Mouse (Mus musculus): ENCODE results near the gene Ncstn.

The Ncstn gene

GRCm38 (mm10) chr1:172072604-172073003, 10.0 kb downstream of the Ncstn start:
- DNase-seq (ENCODE audit: low read depth): no peak

DNA sequence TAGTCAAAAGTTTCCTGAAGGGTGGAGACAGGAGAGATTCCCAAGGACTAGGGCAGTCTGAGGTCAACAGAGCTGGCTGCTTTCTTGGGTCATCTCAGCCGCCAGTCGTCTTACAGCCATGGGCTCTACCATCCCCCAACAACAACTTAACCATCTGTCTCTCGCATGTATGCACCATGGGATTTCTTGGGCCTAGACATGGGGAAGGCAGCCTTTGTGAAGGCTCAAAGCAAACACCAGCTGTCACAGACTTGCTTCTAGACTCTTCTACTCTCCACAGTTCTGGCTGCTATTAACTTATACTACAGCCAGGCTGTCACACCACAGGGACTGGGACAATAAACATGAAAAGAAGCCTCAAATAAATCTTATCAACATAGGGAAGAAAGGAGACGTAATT, 11.0 kb downstream of the Ncstn start:
- DNase-seq (ENCODE audit: low read depth): no peak

- DNase-seq (ENCODE audit: low read depth): no peak
Measured at GRCm38 (mm10) chr1:172070227-172070626, 12.4 kb downstream of the Ncstn start.

DNA sequence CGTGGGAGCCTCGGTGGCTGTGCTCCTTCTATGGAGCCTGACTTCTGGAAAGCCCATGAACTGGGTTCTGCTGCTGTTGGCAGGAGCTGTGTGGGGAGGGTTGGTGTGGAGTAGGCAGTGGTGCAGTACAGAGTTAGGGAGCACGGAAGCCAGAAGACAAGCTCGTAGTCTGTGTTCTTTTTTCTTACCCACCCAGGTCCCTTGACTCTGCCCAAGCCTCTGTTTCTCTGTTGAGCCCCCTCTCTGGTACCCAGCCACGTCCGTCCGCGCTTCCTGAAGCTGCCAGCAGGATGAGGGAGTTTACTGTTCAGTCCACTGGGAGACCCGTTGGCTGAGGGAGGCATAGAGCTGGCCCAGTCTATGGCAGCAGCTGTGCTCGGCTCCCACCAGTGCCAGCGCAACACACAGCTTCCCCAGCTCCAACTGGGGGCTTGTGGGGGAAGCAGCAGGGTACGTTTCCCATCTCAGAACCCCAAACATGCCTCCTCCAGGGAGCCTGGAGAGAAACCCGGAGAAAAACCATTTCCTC, 17.9 kb downstream of the Ncstn start:
- no peak for DNase-seq (ENCODE audit: low read depth)

DNA sequence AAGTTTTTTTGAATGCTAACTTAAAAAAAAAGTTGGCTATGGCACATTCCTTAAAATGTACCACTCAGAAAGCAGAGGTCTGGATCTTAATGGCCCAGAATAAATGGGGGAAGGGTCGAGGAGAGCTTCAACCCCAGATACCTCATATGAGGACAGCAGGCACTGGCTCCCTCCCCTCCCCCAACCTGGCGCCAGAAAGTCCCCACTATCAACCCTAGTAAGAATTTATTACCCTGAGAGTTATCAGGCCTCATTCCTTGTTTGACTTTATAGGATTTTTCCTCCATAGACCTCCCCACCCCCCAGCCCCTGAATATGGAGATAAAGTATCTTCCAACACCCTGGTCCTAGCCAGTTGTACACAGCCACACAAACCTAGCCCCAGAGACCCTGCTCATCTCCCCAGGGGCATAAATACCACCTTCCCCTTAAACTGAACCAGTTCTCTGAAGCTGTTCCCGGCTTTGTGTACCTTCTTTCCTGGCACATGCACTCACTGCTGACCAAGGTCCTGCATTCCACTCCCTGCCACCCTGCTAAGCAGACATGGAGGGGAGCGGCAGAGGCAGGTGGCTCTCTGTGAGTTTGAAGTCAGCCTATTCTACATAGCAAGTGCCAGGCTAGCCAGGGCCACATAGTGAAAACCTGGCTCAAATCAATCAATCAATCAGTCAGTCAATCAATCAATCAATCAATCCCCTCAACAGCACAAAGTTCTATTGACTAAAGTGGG, 19.1 kb downstream of the Ncstn start:
- no peak for DNase-seq (ENCODE audit: low read depth)

- no peak for DNase-seq (ENCODE audit: low read depth)
Measured at GRCm38 (mm10) chr1:172062101-172062500, 20.5 kb downstream of the Ncstn start.

DNA sequence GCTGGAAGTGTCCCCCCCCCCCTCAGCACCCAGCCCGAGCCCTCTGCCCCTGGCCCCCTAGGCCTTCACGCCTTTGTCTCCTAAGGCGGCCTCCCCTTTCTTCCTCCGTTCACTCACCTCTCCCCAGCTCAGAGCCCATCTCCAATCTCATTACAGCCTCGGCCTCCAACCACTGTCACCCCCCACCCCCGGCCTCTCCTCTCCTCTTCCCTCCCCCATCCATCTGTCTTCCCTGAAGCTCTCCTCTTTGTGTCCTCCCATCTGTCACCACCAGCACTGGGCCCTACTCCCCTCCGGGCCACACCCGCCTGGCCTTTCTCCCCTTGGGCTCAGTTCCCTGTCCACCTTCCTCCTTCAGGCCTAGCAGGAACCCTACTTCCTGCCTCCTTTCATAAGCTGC, 21.4 kb downstream of the Ncstn start:
- no peak for DNase-seq (ENCODE audit: low read depth)

GRCm38 (mm10) chr1:172060659-172061058, 21.9 kb downstream of the Ncstn start:
- no peak for DNase-seq (ENCODE audit: low read depth)

DNA sequence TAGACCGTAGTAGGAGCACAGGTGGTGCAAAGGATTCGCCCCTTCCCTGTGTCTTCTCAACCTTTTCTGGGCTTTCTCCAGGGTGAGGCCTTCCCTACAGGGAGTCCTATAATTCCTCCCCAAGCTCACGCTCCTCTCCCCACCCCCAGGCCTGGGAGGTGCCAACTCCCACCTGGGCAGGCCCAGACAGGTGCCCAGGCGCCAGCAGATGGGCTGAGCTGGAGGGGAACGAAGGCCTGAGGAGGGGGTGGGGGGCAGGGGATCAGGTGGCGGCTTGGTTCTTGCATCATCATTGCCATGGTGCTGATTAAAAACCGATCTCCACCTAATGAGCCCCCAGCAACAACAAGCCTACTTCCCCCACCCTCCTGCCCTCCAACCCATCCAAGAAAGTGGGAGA, 23.7 kb downstream of the Ncstn start:
- no peak for DNase-seq (ENCODE audit: low read depth)

GRCm38 (mm10) chr1:172058321-172058720, 24.3 kb downstream of the Ncstn start:
- no peak for DNase-seq (ENCODE audit: low read depth)

DNA sequence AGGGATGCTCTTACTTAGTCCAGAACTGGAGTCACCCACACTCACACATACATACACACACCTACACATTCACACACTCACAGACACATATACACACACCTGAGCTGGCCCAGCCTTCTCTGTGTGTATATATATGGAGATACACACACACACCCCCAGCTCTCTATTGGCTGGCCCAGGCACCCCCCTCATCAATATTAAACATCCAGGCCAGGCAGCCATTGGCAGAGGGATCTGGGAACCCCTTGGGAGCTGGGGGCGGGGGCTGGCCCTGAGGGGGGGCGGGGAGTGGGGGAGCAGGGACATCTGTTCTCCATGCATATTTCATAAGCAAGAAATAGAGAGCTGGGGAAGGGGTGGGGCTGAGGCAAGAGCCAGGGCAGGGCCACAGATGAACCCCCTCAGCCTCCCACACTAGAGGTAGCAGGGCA, 25.1 kb downstream of the Ncstn start, which contains the start of gene Nhlh1:
Gene Nhlh1, minus strand, starts transcription at position 83 of the 431 bp plus-strand sequence.
- DNase-seq (ENCODE audit: low read depth): no peak

DNA sequence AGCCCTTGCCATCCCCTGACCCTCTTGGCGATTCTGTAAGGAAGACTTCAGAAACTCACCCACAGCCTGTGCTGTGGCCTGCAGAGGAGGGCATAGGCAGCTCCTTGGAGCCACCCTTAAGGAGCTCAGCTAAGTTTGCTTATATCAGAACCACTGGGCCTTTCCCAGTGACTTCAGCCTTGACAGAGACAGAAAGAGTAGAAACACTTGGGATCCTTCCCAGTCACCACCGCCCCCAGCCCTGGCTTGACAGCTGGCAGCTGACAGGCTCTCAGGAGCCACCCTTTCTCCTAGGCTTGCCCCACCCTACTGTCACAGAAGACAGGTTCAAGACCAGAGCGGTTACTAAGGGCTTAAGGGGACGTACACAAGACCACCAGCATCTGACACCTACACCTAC, 26.3 kb downstream of the Ncstn start:
- DNase-seq (ENCODE audit: low read depth): no peak

DNA sequence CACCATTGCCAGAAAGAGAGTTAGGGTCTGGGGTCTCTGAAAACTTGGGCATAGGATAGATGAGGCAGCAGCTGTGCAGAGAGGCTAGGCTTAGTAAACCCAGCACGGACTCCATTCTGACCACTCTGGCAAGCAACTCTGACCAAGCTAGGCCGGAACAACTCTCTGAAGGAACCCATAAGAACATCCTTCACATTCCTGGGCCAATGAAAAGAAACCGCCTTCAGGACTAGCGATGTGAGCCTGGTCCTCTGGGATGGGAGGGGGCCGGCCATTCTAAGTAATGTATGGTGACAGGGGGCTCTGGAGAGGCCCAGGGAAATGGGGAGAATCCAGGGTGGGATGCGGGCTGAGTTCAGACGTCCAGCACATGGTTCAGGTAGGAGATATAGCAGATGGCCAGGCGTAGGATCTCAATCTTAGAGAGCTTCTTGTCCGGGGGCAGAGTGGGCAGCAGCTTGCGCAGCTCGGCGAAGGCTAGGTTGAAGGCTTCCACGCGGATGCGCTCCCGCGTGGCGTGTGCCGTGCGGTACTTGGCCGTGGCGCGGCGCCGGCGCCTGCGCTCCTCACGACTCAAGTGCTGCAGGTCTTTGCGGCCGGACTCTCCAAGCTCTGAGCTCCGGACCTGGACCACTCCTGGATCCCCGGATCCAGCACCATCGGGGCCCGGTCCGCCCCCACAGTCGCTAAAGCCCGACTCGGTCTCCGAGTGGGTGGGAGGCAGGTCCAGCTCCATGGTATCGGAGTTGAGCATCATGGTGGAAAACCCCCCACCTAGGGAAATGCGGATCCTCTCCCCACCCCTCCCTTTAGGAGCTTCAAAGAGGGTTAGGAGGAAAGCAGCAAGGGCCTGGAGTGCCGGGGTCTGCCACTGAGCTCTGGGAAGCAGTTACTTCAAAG, 28.8 kb downstream of the Ncstn start:
- DNase-seq (ENCODE audit: low read depth): no peak

GRCm38 (mm10) chr1:172052766-172053279, 29.8 kb downstream of the Ncstn start:
- no peak for DNase-seq (ENCODE audit: low read depth)

DNA sequence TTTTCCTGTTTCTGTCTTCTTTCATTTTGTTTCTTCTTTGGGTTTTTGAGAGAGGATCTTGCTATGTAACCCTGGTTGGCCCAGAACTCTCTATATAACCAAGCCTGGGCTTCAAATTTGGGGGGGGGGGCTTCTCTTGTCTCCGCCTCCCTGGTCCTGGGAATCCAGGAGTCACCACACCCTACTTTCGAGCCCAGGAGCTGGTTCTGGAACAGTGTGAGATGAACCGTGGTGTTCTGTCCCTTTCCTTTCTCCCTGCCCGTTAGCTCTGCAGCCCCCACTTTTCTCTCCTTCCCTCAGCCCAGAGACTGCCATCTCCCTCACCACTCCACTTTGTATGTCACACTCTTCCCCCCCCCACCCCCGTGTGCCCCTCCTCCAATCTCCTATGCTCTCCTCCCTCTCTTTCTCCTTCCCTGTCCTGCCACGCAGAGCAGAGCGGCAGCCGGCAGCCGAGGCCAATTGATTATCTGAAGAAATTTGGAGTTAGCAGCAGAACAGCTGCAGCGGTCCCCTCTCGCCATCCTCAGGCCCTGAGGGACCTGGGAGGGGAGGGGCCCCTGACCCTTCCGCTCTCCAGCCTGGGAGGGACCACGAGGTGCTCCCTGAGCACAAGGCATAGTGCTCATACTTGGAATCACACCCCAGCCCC, 33.3 kb downstream of the Ncstn start:
- no peak for DNase-seq (ENCODE audit: low read depth)

DNA sequence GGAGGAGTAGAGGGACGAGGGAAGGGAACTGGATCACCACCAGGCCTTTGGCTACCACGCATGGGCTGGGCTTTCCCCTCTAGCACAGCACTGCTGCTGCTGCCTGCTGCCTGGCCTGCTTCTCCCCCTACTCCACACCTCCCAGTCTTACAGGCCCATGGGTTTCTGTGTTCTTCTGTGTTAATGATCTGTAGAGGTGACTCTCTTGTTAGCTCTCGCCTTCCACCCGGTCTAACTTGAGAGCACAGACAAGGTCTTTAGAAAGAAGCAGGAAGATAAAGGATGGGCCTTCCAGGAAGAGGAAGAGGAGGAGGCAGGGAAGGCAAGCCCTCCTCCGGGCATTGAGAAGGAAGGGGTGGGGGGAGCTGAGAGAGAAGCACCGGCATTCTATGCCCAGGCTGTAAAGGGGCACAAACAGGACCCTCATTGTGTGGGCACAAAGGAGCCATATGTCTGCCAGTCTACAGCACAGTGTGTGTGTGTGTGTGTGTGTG, 34.3 kb downstream of the Ncstn start:
- DNase-seq (ENCODE audit: low read depth): no peak

- DNase-seq (ENCODE audit: low read depth): peak; percentile 36
Measured at GRCm38 (mm10) chr1:172046938-172047337, 35.7 kb downstream of the Ncstn start.

DNA sequence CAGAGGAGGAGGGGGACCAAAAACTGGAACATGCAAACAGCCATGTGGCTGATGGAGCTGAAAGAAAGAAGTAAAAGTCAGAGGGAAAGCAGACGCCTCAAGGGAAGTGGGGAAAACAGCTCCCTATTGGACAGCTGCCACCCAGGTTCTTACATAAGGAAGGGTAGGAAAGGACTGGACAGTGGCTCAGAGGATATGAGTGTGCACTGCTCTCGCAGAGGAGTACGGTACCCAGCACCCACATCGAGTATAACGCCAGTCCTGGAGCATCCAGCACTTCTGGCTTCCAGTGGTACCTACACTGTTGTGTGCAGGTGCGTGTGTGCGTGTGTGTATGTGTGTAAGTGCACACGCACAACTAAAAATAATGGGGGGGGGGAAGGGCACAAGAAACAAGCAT, 36.2 kb downstream of the Ncstn start:
- no peak for DNase-seq (ENCODE audit: low read depth)

DNA sequence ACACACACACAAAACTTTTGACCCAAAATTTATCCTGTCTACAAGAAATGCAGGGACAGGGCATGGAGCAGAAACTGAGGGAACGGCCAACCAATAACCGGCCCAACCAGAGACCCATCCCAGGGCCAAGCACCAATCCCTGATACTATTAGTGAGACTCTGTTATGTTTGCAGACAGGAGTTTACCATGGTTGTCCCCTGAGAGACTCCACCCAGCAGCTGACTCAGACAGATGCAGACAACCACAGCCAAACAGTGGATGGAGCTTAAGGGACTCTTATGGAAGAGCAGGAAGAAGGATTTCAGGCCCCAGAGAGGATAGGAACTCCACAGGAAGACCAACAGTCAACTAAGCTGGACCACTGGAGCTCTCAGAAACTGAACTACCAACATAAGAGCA, 52.7 kb downstream of the Ncstn start:
- no peak for DNase-seq (ENCODE audit: low read depth)

DNA sequence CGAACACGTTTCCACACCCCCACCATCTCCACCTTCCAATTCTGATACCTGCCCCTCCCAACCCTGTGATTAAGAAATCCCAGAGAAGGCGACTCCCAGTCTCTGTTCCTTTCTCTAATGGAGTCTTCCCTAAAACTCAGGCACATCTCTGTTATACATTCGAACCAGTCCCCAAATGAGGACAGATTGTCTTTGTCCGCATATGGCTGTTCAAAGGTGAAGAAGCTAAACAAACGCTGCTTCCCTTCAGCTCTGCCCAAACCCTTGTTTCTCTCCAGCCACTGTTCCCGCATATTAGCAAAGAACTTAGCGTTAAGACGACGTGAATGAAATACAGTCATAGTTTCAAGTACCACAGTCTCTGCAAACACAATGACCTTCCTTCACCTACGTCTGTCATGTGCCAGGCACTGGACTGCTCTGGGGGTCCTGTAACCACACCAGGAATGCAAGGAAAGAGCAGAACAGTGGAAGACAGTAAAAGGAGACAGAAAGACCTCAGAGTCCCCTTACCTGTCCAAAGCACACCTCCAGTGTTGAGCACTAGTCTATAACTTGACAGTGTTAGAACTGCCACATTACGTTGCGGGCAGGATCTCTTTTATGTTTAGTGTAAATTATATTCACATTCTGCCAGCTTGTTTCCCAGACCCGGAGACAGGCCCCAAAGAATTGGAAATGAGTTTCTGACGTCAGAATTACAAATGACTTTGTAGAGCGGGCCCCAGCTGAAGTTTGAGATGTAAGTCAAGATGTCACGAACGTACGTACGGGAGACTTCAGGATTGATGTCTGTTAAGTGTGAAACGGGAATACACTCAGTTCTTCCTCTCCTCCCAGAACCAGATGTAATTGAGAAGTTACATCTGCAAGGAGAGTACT, 54.0 kb downstream of the Ncstn start, which contains the start of gene Vangl2:
Gene Vangl2, minus strand, starts transcription at position 51 of the 882 bp plus-strand sequence.
- no peak for DNase-seq (ENCODE audit: low read depth)

GRCm38 (mm10) chr1:172027809-172028102, 54.8 kb downstream of the Ncstn start:
- no peak for DNase-seq (ENCODE audit: low read depth)

Measured in fibroblast of lung, adult 2 months (primary cell).